In genomic region chr4:97925644-97926043, GRCm38 (mm10) we compare ENCODE assay signal across 21 mouse cellular contexts.
DNase-seq lines count a peak whose midpoint lies in the region; ATAC-seq lines count a peak whose summit lies in the region.
"Had no signal": no experiment of that assay in that cellular context is flagged by ENCODE, and none has a peak within 500 bp of the region (broad histone marks: within the 10 kb centered on the region; RNA-seq: fewer than 3 reads in every experiment).

No protein-coding gene starts in this region.

- H3K27me3 ChIP-seq in heart, embryonic 13.5 days (replicated peaks) = no peaks in the 10 kb centered on the region
- H3K27me3 ChIP-seq in midbrain, embryonic 13.5 days = no peaks in the 10 kb centered on the region
- H3K27me3 ChIP-seq in midbrain, embryonic 14.5 days (ENCODE audit: control insufficient read depth, insufficient read depth, low read length) = no peaks in the 10 kb centered on the region
- H3K27me3 ChIP-seq in neural tube, embryonic 15.5 days (replicated peaks) = no peaks in the 10 kb centered on the region
- H3K27me3 ChIP-seq: CH12.LX; liver, embryonic 13.5 days; stomach, embryonic 15.5 days had no signal

- H3K27ac ChIP-seq in heart, embryonic 13.5 days (replicated peaks) = 0 out of 2 replicates have a peak overlapping the region, but pooled peaks have one; percentile 28
- peak overlapping the region; percentile 14 for H3K27ac ChIP-seq in midbrain, embryonic 13.5 days
- H3K27ac ChIP-seq in midbrain, embryonic 14.5 days (replicated peaks; ENCODE audit: low read depth, low read length) = no peak overlapping the region
- H3K27ac ChIP-seq in neural tube, embryonic 15.5 days (replicated peaks) = 0 out of 2 replicates have a peak overlapping the region, but pooled peaks have one; percentile 61
- H3K27ac ChIP-seq: embryonic facial prominence, embryonic 10.5 days; left cerebral cortex, adult 2 months; liver, embryonic 13.5 days had no signal

- no peak for ATAC-seq in heart, embryonic 13.5 days (ENCODE audit: extremely low read depth, insufficient number of reproducible peaks, low FRiP score, low TSS enrichment)
- ATAC-seq in midbrain, embryonic 13.5 days = no peak
- ATAC-seq in midbrain, embryonic 14.5 days (ENCODE audit: low FRiP score, low TSS enrichment) = no peak
- ATAC-seq in neural tube, embryonic 15.5 days (ENCODE audit: low FRiP score) = no peak

- no peaks in the 10 kb centered on the region for H3K36me3 ChIP-seq in heart, embryonic 13.5 days
- no peaks in the 10 kb centered on the region for H3K36me3 ChIP-seq in midbrain, embryonic 13.5 days
- no peaks in the 10 kb centered on the region for H3K36me3 ChIP-seq in midbrain, embryonic 14.5 days (ENCODE audit: control insufficient read depth, insufficient read depth, low read length)
- H3K36me3 ChIP-seq in neural tube, embryonic 15.5 days = no peaks in the 10 kb centered on the region
- H3K36me3 ChIP-seq: embryonic facial prominence, embryonic 10.5 days; liver, embryonic 13.5 days; stomach, embryonic 15.5 days had no signal

- no peak overlapping the region for H3K4me2 ChIP-seq in heart, embryonic 13.5 days
- H3K4me2 ChIP-seq in midbrain, embryonic 13.5 days (replicated peaks) = no peak overlapping the region
- H3K4me2 ChIP-seq in midbrain, embryonic 14.5 days (ENCODE audit: low read length) = no peak overlapping the region
- no peak overlapping the region for H3K4me2 ChIP-seq in neural tube, embryonic 15.5 days
- H3K4me2 ChIP-seq: heart, embryonic 11.5 days; liver, embryonic 13.5 days; stomach, embryonic 15.5 days had no signal

- peak overlapping the region; percentile 37; the same call in 1 of the 2 replicates for H3K9ac ChIP-seq in heart, embryonic 13.5 days
- H3K9ac ChIP-seq in midbrain, embryonic 13.5 days (replicated peaks) = no peak overlapping the region
- H3K9ac ChIP-seq in midbrain, embryonic 14.5 days (replicated peaks; ENCODE audit: low read length) = no peak overlapping the region
- no peak overlapping the region for H3K9ac ChIP-seq in neural tube, embryonic 15.5 days (replicated peaks)
- H3K9ac ChIP-seq: liver, embryonic 13.5 days; stomach, embryonic 15.5 days had no signal

- 70% methylated on average over 4 of the region's 4 CpGs for WGBS in heart, embryonic 13.5 days
- 60% methylated on average over 4 of the region's 4 CpGs for WGBS in midbrain, embryonic 13.5 days
- 57% methylated on average over 4 of the region's 4 CpGs for WGBS in midbrain, embryonic 14.5 days
- WGBS in neural tube, embryonic 15.5 days = 28% methylated on average over 4 of the region's 4 CpGs

- H3K4me3 ChIP-seq in heart, embryonic 13.5 days = no peak overlapping the region
- no peak overlapping the region for H3K4me3 ChIP-seq in midbrain, embryonic 13.5 days (replicated peaks)
- H3K4me3 ChIP-seq in midbrain, embryonic 14.5 days (replicated peaks; ENCODE audit: low read depth, low read length) = no peak overlapping the region
- H3K4me3 ChIP-seq in neural tube, embryonic 15.5 days (replicated peaks) = no peak overlapping the region
- H3K4me3 ChIP-seq: embryonic facial prominence, embryonic 10.5 days; left cerebral cortex, adult 2 months; liver, embryonic 13.5 days; stomach, embryonic 15.5 days had no signal

- H3K4me1 ChIP-seq in heart, embryonic 13.5 days = peaks cover 63% of the 10 kb centered on the region
- H3K4me1 ChIP-seq in midbrain, embryonic 13.5 days (replicated peaks) = peaks cover 32% of the 10 kb centered on the region
- peaks cover 17% of the 10 kb centered on the region; the same call in 1 of the 2 replicates for H3K4me1 ChIP-seq in midbrain, embryonic 14.5 days (ENCODE audit: control insufficient read depth, insufficient read depth, low read length)
- H3K4me1 ChIP-seq in neural tube, embryonic 15.5 days = peaks cover 41% of the 10 kb centered on the region

- H3K9me3 ChIP-seq in heart, embryonic 13.5 days = no peaks in the 10 kb centered on the region
- H3K9me3 ChIP-seq in midbrain, embryonic 13.5 days = no peaks in the 10 kb centered on the region
- no peaks in the 10 kb centered on the region for H3K9me3 ChIP-seq in midbrain, embryonic 14.5 days (ENCODE audit: control insufficient read depth, low read length)
- H3K9me3 ChIP-seq in neural tube, embryonic 15.5 days (replicated peaks) = no peaks in the 10 kb centered on the region
- H3K9me3 ChIP-seq: embryonic facial prominence, embryonic 10.5 days; liver, embryonic 13.5 days; stomach, embryonic 15.5 days had no signal

- DNase-seq in adrenal gland, adult 8-10 months = peak; percentile 58
- no peak for DNase-seq in adrenal gland, postnatal 25 days
- DNase-seq in heart, postnatal 4 days = no peak
- no peak for DNase-seq in midbrain, embryonic 14.5 days
- DNase-seq in right cerebral cortex, adult 2 months (ENCODE audit: low spot score in 2 of 2) = no peak
- DNase-seq: cerebellum, adult 11 months; cerebellum, postnatal 36 days; gastrocnemius, postnatal 25 days; kidney, adult 18-20 months; kidney, postnatal 10 days; liver, embryonic 13.5 days; lung, postnatal 10 days; spleen, adult 18-20 months had no signal
